Mouse (Mus musculus): ENCODE data around the gene Hps4. TPM values are rescaled to one million over a fixed set of nuclear protein-coding genes. Genes with fewer than 3 reads are reported as not detected.

Hps4 gene
- total RNA-seq, 2 experiments from 2014 or later: 3.8 to 4.2 TPM

Other genes starting within 250 kb of the Hps4 start
- under 1 TPM in 1 of 2 experiments, not detected in 1; 0.61 TPM for gene Cryba4, start 90.6 kb upstream of the Hps4 start, total RNA-seq (2021)
- 1 to 10 TPM; 2.4 to 4.1 TPM for gene Crybb1, start 87.3 kb upstream of the Hps4 start, total RNA-seq (2021)
- gene Tpst2, start 66.4 kb upstream of the Hps4 start, total RNA-seq (2021): 10 to 100 TPM; 14.4 to 17.0 TPM
- 10 to 100 TPM; 12.0 to 12.4 TPM for gene Tfip11, start 16.7 kb upstream of the Hps4 start, total RNA-seq (2021)
- 1 to 10 TPM; 2.8 to 3.4 TPM for gene Srrd, start within 50 bp of the Hps4 start, total RNA-seq (2021)
- gene Gm6583, start 12.9 kb downstream of the Hps4 start, total RNA-seq (2021): not detected
- under 1 TPM; 0.36 to 0.74 TPM for gene Asphd2, start 51.8 kb downstream of the Hps4 start, total RNA-seq (2021)
- gene Gm6588, start 106.3 kb downstream of the Hps4 start, total RNA-seq (2021): not detected
- gene Sez6l, start 234.1 kb downstream of the Hps4 start, total RNA-seq (2021): under 1 TPM in 1 of 2 experiments, not detected in 1; 0.05 TPM

Measured in gastrocnemius, postnatal 36 days (tissue).